Mouse (Mus musculus) left cerebral cortex, adult 18-20 months (tissue): Measurements from ENCODE around the gene Gdf3. TPM values are rescaled to one million over a fixed set of nuclear protein-coding genes. Genes with fewer than 3 reads are reported as not detected.
"Not testable (repeated sequence)": the region's sequence is repeated elsewhere in the genome, so short reads cannot be mapped to it uniquely, and the experiment has no call there.

Experiments
- DNase-seq, 2 experiments: peaks; one replicate each; pipeline ENCODE4 v3.0.0; 2021 to 2022; ENCODE audit warnings: low spot score in 2 of 2, mixed read lengths in 1 of 2
- long read RNA-seq, 2 experiments: library from polyadenylated mRNA; stranded (forward); transcript quantifications; one replicate each; pipeline ENCODE4 v2.0.0; 2021
- total RNA-seq, 2 experiments: library from RNA; stranded (reverse); gene quantifications; 2 replicates each; pipeline ENCODE4 v1.2.3; 2021

Gdf3 gene
- total RNA-seq, result not detected
- long read RNA-seq, experiment 1, result 0 reads
- long read RNA-seq, experiment 2, result 0 reads

GRCm38 (mm10) chr6:122609771-122610170, at the start of gene Gdf3:
TSS of gene Gdf3 (minus strand) at chr6:122610087.
- DNase-seq, result no peak

- DNase-seq, result no peak
Measured at GRCm38 (mm10) chr6:122659567-122659966, 49.7 kb upstream of the Gdf3 start.

GRCm38 (mm10) chr6:122657630-122658029, 47.7 kb upstream of the Gdf3 start:
- DNase-seq, result no peak

GRCm38 (mm10) chr6:122654301-122654700, 44.4 kb upstream of the Gdf3 start:
- DNase-seq, result no peak

- DNase-seq, result no peak
Measured at GRCm38 (mm10) chr6:122650398-122650980, 40.6 kb upstream of the Gdf3 start.

GRCm38 (mm10) chr6:122649903-122650302, 40.0 kb upstream of the Gdf3 start:
- DNase-seq, result no peak

- not testable (repeated sequence) for DNase-seq
Measured at GRCm38 (mm10) chr6:122644196-122644595, 34.3 kb upstream of the Gdf3 start.

- not testable (repeated sequence) for DNase-seq
Measured at GRCm38 (mm10) chr6:122637566-122637965, 27.7 kb upstream of the Gdf3 start.

GRCm38 (mm10) chr6:122636666-122637065, 26.8 kb upstream of the Gdf3 start:
- DNase-seq, result no peak

GRCm38 (mm10) chr6:122635315-122635714, 25.4 kb upstream of the Gdf3 start:
- no peak for DNase-seq

GRCm38 (mm10) chr6:122633411-122633810, 23.5 kb upstream of the Gdf3 start:
- DNase-seq, result no peak

- DNase-seq, result no peak
Measured at GRCm38 (mm10) chr6:122627469-122628108, 17.7 kb upstream of the Gdf3 start.

- DNase-seq, result no peak
Measured at GRCm38 (mm10) chr6:122626110-122626509, 16.2 kb upstream of the Gdf3 start, which contains the start of gene Dppa3. TSS of gene Dppa3 (plus strand) at chr6:122626410.

GRCm38 (mm10) chr6:122625156-122625555, 15.3 kb upstream of the Gdf3 start:
- DNase-seq, result no peak

GRCm38 (mm10) chr6:122624480-122624879, 14.6 kb upstream of the Gdf3 start:
- no peak for DNase-seq

GRCm38 (mm10) chr6:122621066-122621465, 11.2 kb upstream of the Gdf3 start:
- DNase-seq, result no peak

- no peak for DNase-seq
Measured at GRCm38 (mm10) chr6:122616022-122616421, 6.1 kb upstream of the Gdf3 start.

- no peak for DNase-seq
Measured at GRCm38 (mm10) chr6:122614047-122614446, 4.2 kb upstream of the Gdf3 start.

GRCm38 (mm10) chr6:122612426-122612825, 2.5 kb upstream of the Gdf3 start:
- no peak for DNase-seq

GRCm38 (mm10) chr6:122609377-122609728, 534 bp downstream of the Gdf3 start:
- DNase-seq, result no peak

- no peak for DNase-seq
Measured at GRCm38 (mm10) chr6:122608434-122609376, 1.2 kb downstream of the Gdf3 start.

- DNase-seq, result no peak
Measured at GRCm38 (mm10) chr6:122607700-122608099, 2.2 kb downstream of the Gdf3 start.
